Mouse (Mus musculus): Measurements from ENCODE around the gene Rab3il1.

Gene Rab3il1

GRCm38 (mm10) chr19:10015442-10015841 is 14.0 kb downstream of the Rab3il1 start:
- no peak for DNase-seq

GRCm38 (mm10) chr19:10016151-10016550 is 14.7 kb downstream of the Rab3il1 start:
- no peak for DNase-seq

- DNase-seq: peak; percentile 75
These were observed 16.4 kb downstream of the Rab3il1 start for GRCm38 (mm10) chr19:10017637-10018526.

GRCm38 (mm10) chr19:10018527-10018818 is 17.0 kb downstream of the Rab3il1 start:
- DNase-seq: no peak

- DNase-seq: no peak
These were observed 17.8 kb downstream of the Rab3il1 start for GRCm38 (mm10) chr19:10019214-10019760.

GRCm38 (mm10) chr19:10021981-10022380 is 20.5 kb downstream of the Rab3il1 start:
- no peak for DNase-seq

GRCm38 (mm10) chr19:10022414-10023303 is 21.2 kb downstream of the Rab3il1 start:
- peak; percentile 53 for DNase-seq

- no peak for DNase-seq
These were observed 21.9 kb downstream of the Rab3il1 start for GRCm38 (mm10) chr19:10023304-10023758.

- peak; percentile 43 for DNase-seq
These were observed 23.9 kb downstream of the Rab3il1 start for GRCm38 (mm10) chr19:10025169-10025875.

GRCm38 (mm10) chr19:10029746-10030145 is 28.3 kb downstream of the Rab3il1 start:
- DNase-seq: no peak

GRCm38 (mm10) chr19:10033211-10033973 is 31.9 kb downstream of the Rab3il1 start:
- peak; percentile 54 for DNase-seq

- DNase-seq: no peak
These were observed 32.9 kb downstream of the Rab3il1 start for GRCm38 (mm10) chr19:10034356-10034755.

GRCm38 (mm10) chr19:10034785-10035447 is 33.4 kb downstream of the Rab3il1 start:
- DNase-seq: peak; percentile 83

GRCm38 (mm10) chr19:10037534-10037933 is 36.1 kb downstream of the Rab3il1 start:
- no peak for DNase-seq

- DNase-seq: no peak
These were observed 36.9 kb downstream of the Rab3il1 start for GRCm38 (mm10) chr19:10038364-10038763.

GRCm38 (mm10) chr19:10038910-10039309 is 37.4 kb downstream of the Rab3il1 start:
- no peak for DNase-seq

GRCm38 (mm10) chr19:10039615-10040014 is 38.1 kb downstream of the Rab3il1 start:
- DNase-seq: no peak

GRCm38 (mm10) chr19:10040866-10041387 is 39.5 kb downstream of the Rab3il1 start:
- DNase-seq: no peak

- peak; percentile 76 for DNase-seq
These were observed 40.1 kb downstream of the Rab3il1 start, which contains the start of gene Fads3 for GRCm38 (mm10) chr19:10041388-10042148. TSS of gene Fads3 (plus strand) at chr19:10041569.

- no peak for DNase-seq
These were observed 40.8 kb downstream of the Rab3il1 start for GRCm38 (mm10) chr19:10042232-10042631.
